Mouse (Mus musculus): Measurements from ENCODE around the gene Plcg1. TPM values are rescaled to one million over a fixed set of nuclear protein-coding genes. Genes with fewer than 3 reads are reported as not detected.

Plcg1 gene
- polyA plus RNA-seq, 1 experiment from 2014 or later, result 50.4 TPM

DNA sequence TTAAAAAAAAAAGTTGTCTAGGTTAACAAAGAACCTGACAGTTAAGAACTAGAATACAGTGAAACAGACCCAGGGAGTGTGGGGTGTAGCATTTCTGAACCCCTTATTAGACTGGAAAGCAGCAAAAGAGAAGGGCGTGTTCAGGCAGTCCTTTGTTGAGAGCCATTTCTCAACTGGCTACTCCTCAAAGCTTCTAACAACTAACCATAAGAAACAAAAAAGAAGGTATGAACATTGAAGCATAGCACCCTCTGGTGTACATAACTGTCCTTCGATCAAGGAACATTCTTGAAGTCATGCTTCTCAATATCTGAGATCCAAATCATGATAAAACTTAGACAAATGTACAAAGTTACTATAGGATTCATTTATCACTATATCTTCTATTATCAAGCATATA, 62.0 kb downstream of the Plcg1 start:
- Histone ChIP-seq H3K27ac (replicated peaks; ENCODE audit: low read depth, low read length) (no peak overlapping the region), H3K9ac (ENCODE audit: low read depth, low read length) (no peak overlapping the region), H3K36me3 (ENCODE audit: control insufficient read depth, insufficient read depth, low read length) (no peaks in the 10 kb centered on the region), H3K4me2 (ENCODE audit: low read depth, low read length) (no peak overlapping the region), H3K4me1 (ENCODE audit: control insufficient read depth, insufficient read depth, low read length) (no peaks in the 10 kb centered on the region), H3K4me3 (ENCODE audit: low read depth, low read length) (no peak overlapping the region), H3K27me3 (replicated peaks; ENCODE audit: control insufficient read depth, insufficient read depth, low read length) (no peaks in the 10 kb centered on the region), H3K9me3 (ENCODE audit: control insufficient read depth, low read length) (no peaks in the 10 kb centered on the region)
- DNase-seq (ENCODE audit: low spot score), result no peak
- ATAC-seq (ENCODE audit: low read depth), result no peak
- WGBS, result 72% methylated on average over 2 of the region's 2 CpGs

GRCm38 (mm10) chr2:160796973-160797372, 65.9 kb downstream of the Plcg1 start:
- no peak overlapping the region for H3K9ac ChIP-seq (ENCODE audit: low read depth, low read length)
- peak; percentile 11 for DNase-seq (ENCODE audit: low spot score)
- H3K36me3 ChIP-seq (ENCODE audit: control insufficient read depth, insufficient read depth, low read length), result no peaks in the 10 kb centered on the region
- no peak overlapping the region for H3K4me3 ChIP-seq (ENCODE audit: low read depth, low read length)
- H3K4me2 ChIP-seq (ENCODE audit: low read depth, low read length), result no peak overlapping the region
- WGBS, result 62% methylated on average over 2 of the region's 2 CpGs
- no peaks in the 10 kb centered on the region for H3K9me3 ChIP-seq (ENCODE audit: control insufficient read depth, low read length)
- no peak overlapping the region for H3K27ac ChIP-seq (replicated peaks; ENCODE audit: low read depth, low read length)
- no peaks in the 10 kb centered on the region for H3K27me3 ChIP-seq (replicated peaks; ENCODE audit: control insufficient read depth, insufficient read depth, low read length)
- ATAC-seq (ENCODE audit: low read depth), result no peak
- H3K4me1 ChIP-seq (ENCODE audit: control insufficient read depth, insufficient read depth, low read length), result no peaks in the 10 kb centered on the region

DNA sequence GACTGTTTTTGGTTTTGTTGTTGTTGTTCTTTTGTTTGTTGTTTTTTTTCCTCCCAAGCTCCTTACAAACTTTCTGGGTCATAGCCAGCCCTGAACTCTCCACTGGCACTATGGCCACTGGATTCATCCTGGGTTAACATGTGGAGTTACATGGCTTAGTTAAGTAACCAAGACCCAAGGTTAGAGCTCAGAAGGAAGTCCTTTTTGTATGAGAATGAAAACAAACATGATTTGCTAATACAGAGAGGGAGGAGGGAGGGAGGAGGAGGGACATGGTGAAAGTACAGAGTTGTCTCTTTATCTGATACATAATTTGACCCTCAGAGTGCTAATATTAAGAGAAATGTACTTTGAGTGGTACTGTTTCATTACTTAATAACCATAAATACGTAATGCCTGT, 67.1 kb downstream of the Plcg1 start:
- DNase-seq (ENCODE audit: low spot score) (no peak), ATAC-seq (ENCODE audit: low read depth) (no peak)
- Histone ChIP-seq H3K4me1 (ENCODE audit: control insufficient read depth, insufficient read depth, low read length) (no peaks in the 10 kb centered on the region), H3K4me2 (ENCODE audit: low read depth, low read length) (no peak overlapping the region), H3K9me3 (ENCODE audit: control insufficient read depth, low read length) (no peaks in the 10 kb centered on the region), H3K36me3 (ENCODE audit: control insufficient read depth, insufficient read depth, low read length) (no peaks in the 10 kb centered on the region), H3K27me3 (replicated peaks; ENCODE audit: control insufficient read depth, insufficient read depth, low read length) (no peaks in the 10 kb centered on the region), H3K4me3 (ENCODE audit: low read depth, low read length) (no peak overlapping the region), H3K27ac (replicated peaks; ENCODE audit: low read depth, low read length) (no peak overlapping the region), H3K9ac (ENCODE audit: low read depth, low read length) (no peak overlapping the region)
- 92% methylated on average over 1 of the region's 1 CpGs for WGBS

GRCm38 (mm10) chr2:160800967-160801366, 69.9 kb downstream of the Plcg1 start:
- 89% methylated on average over 1 of the region's 1 CpGs for WGBS
- DNase-seq (ENCODE audit: low spot score) (no peak), ATAC-seq (ENCODE audit: low read depth) (no peak)
- no peak overlapping the region for H3K4me3 ChIP-seq (ENCODE audit: low read depth, low read length)
- H3K4me1 ChIP-seq (ENCODE audit: control insufficient read depth, insufficient read depth, low read length), result no peaks in the 10 kb centered on the region
- H3K27ac ChIP-seq (replicated peaks; ENCODE audit: low read depth, low read length), result no peak overlapping the region
- no peaks in the 10 kb centered on the region for H3K27me3 ChIP-seq (replicated peaks; ENCODE audit: control insufficient read depth, insufficient read depth, low read length)
- H3K9me3 ChIP-seq (ENCODE audit: control insufficient read depth, low read length), result no peaks in the 10 kb centered on the region
- no peaks in the 10 kb centered on the region for H3K36me3 ChIP-seq (ENCODE audit: control insufficient read depth, insufficient read depth, low read length)
- H3K9ac ChIP-seq (ENCODE audit: low read depth, low read length), result no peak overlapping the region
- H3K4me2 ChIP-seq (ENCODE audit: low read depth, low read length), result no peak overlapping the region

DNA sequence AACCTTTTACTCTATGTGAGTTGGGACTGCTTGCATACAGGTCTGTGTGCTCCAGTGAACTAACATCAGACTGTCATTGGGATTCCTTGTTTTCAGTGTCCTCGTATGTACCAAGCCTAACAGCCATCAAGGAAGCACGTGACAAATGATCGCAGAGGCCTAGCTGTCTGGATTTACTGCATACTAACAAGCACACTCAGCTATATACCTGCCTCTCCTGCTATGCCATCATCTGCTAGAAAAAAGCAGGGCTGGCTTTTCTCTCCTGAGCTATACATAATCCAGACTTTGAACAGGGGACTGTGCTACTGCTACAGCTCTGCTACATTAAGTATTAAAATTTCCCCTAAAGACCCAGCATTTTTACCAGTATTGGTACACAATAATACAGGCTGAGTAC, 71.2 kb downstream of the Plcg1 start:
- DNase-seq (ENCODE audit: low spot score) (no peak), ATAC-seq (ENCODE audit: low read depth) (no peak)
- H3K27ac ChIP-seq (replicated peaks; ENCODE audit: low read depth, low read length), result no peak overlapping the region
- no peaks in the 10 kb centered on the region for H3K27me3 ChIP-seq (replicated peaks; ENCODE audit: control insufficient read depth, insufficient read depth, low read length)
- no peaks in the 10 kb centered on the region for H3K36me3 ChIP-seq (ENCODE audit: control insufficient read depth, insufficient read depth, low read length)
- H3K9me3 ChIP-seq (ENCODE audit: control insufficient read depth, low read length), result no peaks in the 10 kb centered on the region
- no peaks in the 10 kb centered on the region for H3K4me1 ChIP-seq (ENCODE audit: control insufficient read depth, insufficient read depth, low read length)
- no peak overlapping the region for H3K4me2 ChIP-seq (ENCODE audit: low read depth, low read length)
- H3K9ac ChIP-seq (ENCODE audit: low read depth, low read length), result no peak overlapping the region
- H3K4me3 ChIP-seq (ENCODE audit: low read depth, low read length), result no peak overlapping the region
- WGBS, result 86% methylated on average over 3 of the region's 3 CpGs

DNA sequence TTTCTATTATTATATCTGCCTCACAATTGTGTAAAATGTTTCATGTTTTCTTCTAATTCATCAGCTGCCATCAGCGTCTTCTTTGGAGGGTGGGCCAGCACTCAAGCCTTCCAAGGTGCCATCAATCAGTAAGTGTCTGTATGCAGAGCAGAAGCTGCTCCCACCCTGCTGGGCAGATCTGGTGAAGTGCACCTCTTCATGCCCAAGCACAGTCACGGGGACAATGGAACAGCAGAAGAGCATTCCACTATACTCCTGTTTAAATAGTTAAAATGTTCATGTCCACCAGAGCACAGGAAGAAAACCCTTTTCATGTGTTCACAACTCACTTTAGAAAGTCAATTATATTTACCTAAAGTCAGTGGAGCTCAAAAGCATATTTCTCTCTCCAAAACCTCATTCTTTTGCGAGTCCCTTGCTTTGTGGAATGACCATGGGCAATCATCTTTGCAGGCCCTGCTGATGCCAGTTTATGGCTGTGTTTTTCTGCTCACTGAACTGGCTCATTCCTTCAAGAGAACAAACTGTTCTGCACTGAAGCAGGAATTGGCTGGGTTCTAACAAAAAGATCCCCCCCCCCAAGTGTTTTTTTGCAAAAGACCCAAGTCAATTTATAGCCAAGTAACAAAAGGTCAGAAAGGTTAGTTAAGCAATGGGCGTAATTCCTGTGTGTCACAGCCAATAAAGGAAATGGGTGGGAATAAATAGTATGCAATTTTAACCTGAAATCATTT, 73.9 kb downstream of the Plcg1 start:
- no peaks in the 10 kb centered on the region for H3K4me1 ChIP-seq (ENCODE audit: control insufficient read depth, insufficient read depth, low read length)
- H3K27ac ChIP-seq (replicated peaks; ENCODE audit: low read depth, low read length), result no peak overlapping the region
- no peak overlapping the region for H3K9ac ChIP-seq (ENCODE audit: low read depth, low read length)
- H3K9me3 ChIP-seq (ENCODE audit: control insufficient read depth, low read length), result no peaks in the 10 kb centered on the region
- no peak overlapping the region for H3K4me2 ChIP-seq (ENCODE audit: low read depth, low read length)
- WGBS, result 62% methylated on average over 4 of the region's 4 CpGs
- H3K27me3 ChIP-seq (replicated peaks; ENCODE audit: control insufficient read depth, insufficient read depth, low read length), result no peaks in the 10 kb centered on the region
- no peaks in the 10 kb centered on the region for H3K36me3 ChIP-seq (ENCODE audit: control insufficient read depth, insufficient read depth, low read length)
- DNase-seq (ENCODE audit: low spot score), result no peak
- no peak for ATAC-seq (ENCODE audit: low read depth)
- no peak overlapping the region for H3K4me3 ChIP-seq (ENCODE audit: low read depth, low read length)

DNA sequence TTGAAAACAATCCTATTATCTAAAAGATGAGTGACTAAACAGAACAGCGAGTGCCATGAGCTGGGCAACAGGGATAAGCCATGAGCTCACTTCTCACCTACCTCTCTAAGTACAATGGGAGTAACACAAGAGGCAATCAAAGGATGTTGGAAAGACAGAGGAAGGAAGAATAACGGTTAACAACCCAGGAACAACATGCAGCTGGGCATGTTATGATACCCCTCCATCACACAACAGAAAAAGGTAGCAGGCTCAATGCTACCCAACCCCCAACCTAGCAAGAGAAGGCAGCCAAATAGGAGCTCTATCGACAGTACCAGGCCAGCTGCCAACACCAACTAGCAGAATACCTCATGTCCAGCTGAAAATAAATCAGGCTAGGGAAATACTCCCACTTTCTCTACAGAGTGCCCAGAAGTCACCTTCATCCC, 75.0 kb downstream of the Plcg1 start:
- Histone ChIP-seq H3K27ac (replicated peaks; ENCODE audit: low read depth, low read length) (no peak overlapping the region), H3K36me3 (ENCODE audit: control insufficient read depth, insufficient read depth, low read length) (no peaks in the 10 kb centered on the region), H3K4me1 (ENCODE audit: control insufficient read depth, insufficient read depth, low read length) (no peaks in the 10 kb centered on the region), H3K27me3 (replicated peaks; ENCODE audit: control insufficient read depth, insufficient read depth, low read length) (no peaks in the 10 kb centered on the region), H3K9me3 (ENCODE audit: control insufficient read depth, low read length) (no peaks in the 10 kb centered on the region), H3K4me2 (ENCODE audit: low read depth, low read length) (no peak overlapping the region), H3K9ac (ENCODE audit: low read depth, low read length) (no peak overlapping the region), H3K4me3 (ENCODE audit: low read depth, low read length) (no peak overlapping the region)
- ATAC-seq (ENCODE audit: low read depth), result no peak
- DNase-seq (ENCODE audit: low spot score), result no peak
- WGBS, result 48% methylated on average over 3 of the region's 3 CpGs

DNA sequence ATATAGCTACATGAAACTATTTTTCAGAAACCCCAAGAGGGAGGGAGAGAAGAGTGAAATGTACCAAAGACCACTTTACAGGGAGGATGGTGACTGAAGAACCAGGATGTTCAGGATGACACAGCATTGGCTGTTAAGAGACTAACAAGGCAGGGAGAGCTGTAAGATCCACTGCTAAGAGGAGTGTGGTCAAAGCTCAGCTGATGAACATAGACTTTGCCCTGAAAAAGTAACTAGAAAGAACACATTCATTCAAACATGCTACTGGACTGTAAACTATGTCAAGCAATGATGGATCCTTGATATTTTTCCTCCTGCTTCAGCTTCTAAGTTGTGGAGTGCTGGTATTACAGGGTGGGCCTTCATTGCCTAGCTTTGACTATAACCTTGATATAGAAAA, 79.3 kb downstream of the Plcg1 start:
- no peaks in the 10 kb centered on the region for H3K9me3 ChIP-seq (ENCODE audit: control insufficient read depth, low read length)
- 0 out of 2 replicates have a peak, but pooled peaks cover 3% of the 10 kb centered on the region for H3K36me3 ChIP-seq (ENCODE audit: control insufficient read depth, insufficient read depth, low read length)
- no peak overlapping the region for H3K4me3 ChIP-seq (ENCODE audit: low read depth, low read length)
- no peak overlapping the region for H3K27ac ChIP-seq (replicated peaks; ENCODE audit: low read depth, low read length)
- no peaks in the 10 kb centered on the region for H3K27me3 ChIP-seq (replicated peaks; ENCODE audit: control insufficient read depth, insufficient read depth, low read length)
- DNase-seq (ENCODE audit: low spot score), result no peak
- no peak overlapping the region for H3K9ac ChIP-seq (ENCODE audit: low read depth, low read length)
- ATAC-seq (ENCODE audit: low read depth), result no peak
- H3K4me1 ChIP-seq (ENCODE audit: control insufficient read depth, insufficient read depth, low read length), result no peaks in the 10 kb centered on the region
- no peak overlapping the region for H3K4me2 ChIP-seq (ENCODE audit: low read depth, low read length)

- Histone ChIP-seq H3K9ac (ENCODE audit: low read depth, low read length) (no peak overlapping the region), H3K36me3 (ENCODE audit: control insufficient read depth, insufficient read depth, low read length) (0 out of 2 replicates have a peak, but pooled peaks cover 4% of the 10 kb centered on the region), H3K4me3 (ENCODE audit: low read depth, low read length) (no peak overlapping the region), H3K4me2 (ENCODE audit: low read depth, low read length) (no peak overlapping the region), H3K9me3 (ENCODE audit: control insufficient read depth, low read length) (no peaks in the 10 kb centered on the region), H3K4me1 (ENCODE audit: control insufficient read depth, insufficient read depth, low read length) (no peaks in the 10 kb centered on the region), H3K27me3 (replicated peaks; ENCODE audit: control insufficient read depth, insufficient read depth, low read length) (no peaks in the 10 kb centered on the region), H3K27ac (replicated peaks; ENCODE audit: low read depth, low read length) (no peak overlapping the region)
- WGBS, result 70% methylated on average over 1 of the region's 1 CpGs
- DNase-seq (ENCODE audit: low spot score) (no peak), ATAC-seq (ENCODE audit: low read depth) (no peak)
These were observed 79.7 kb downstream of the Plcg1 start for GRCm38 (mm10) chr2:160810802-160811201.

Data from embryonic facial prominence, embryonic 14.5 days (tissue).